Comparison of ENCODE assay signal across 27 mouse cellular contexts in genomic region chr9:39674820-39675219, GRCm38 (mm10). TPM values are rescaled to one million over a fixed set of nuclear protein-coding genes. Genes with fewer than 3 reads are reported as not detected.
"Had no signal": no experiment of that assay in that cellular context is flagged by ENCODE, and none has a peak within 500 bp of the region (broad histone marks: within the 10 kb centered on the region; RNA-seq: fewer than 3 reads in every experiment).

No protein-coding gene starts in this region.

- ATAC-seq: liver, embryonic 12.5 days; liver, postnatal 0 days; lung, postnatal 0 days; midbrain, embryonic 13.5 days; midbrain, embryonic 15.5 days; midbrain, embryonic 16.5 days had no signal

- DNase-seq: left cerebral cortex, postnatal 4 days; liver; liver, embryonic 13.5 days; liver, postnatal 0 days; lung, adult 18-20 months; lung, adult 2 months; lung, embryonic 14.5 days; lung, postnatal 10 days; lung, postnatal 14 days; lung, postnatal 36 days; midbrain, embryonic 14.5 days had no signal

RNA-seq across cellular contexts. Expression of gene Olfr963, which starts 7.8 kb away (rescaled TPM):
- total RNA-seq: left cerebral cortex, adult 18-20 months; left cerebral cortex, adult 2 months; left cerebral cortex, adult 8-10 months; left cerebral cortex, postnatal 10 days; left cerebral cortex, postnatal 14 days; left cerebral cortex, postnatal 25 days; left cerebral cortex, postnatal 36 days; left cerebral cortex, postnatal 4 days; liver, adult 2 months; megakaryocyte-erythroid progenitor cell, adult 5-6 weeks; midbrain, postnatal 0 days; monocyte, adult 5-6 weeks had no signal

RNA-seq across cellular contexts. Expression of gene Olfr961, which starts 29.9 kb away (rescaled TPM):
- total RNA-seq: left cerebral cortex, adult 18-20 months; left cerebral cortex, adult 2 months; left cerebral cortex, adult 8-10 months; left cerebral cortex, postnatal 10 days; left cerebral cortex, postnatal 14 days; left cerebral cortex, postnatal 25 days; left cerebral cortex, postnatal 36 days; left cerebral cortex, postnatal 4 days; liver, adult 2 months; megakaryocyte-erythroid progenitor cell, adult 5-6 weeks; midbrain, postnatal 0 days; monocyte, adult 5-6 weeks had no signal

RNA-seq across cellular contexts. Expression of gene Olfr149, which starts 32.1 kb away (rescaled TPM):
- total RNA-seq: left cerebral cortex, adult 18-20 months; left cerebral cortex, adult 2 months; left cerebral cortex, adult 8-10 months; left cerebral cortex, postnatal 10 days; left cerebral cortex, postnatal 14 days; left cerebral cortex, postnatal 25 days; left cerebral cortex, postnatal 36 days; left cerebral cortex, postnatal 4 days; liver, adult 2 months; megakaryocyte-erythroid progenitor cell, adult 5-6 weeks; midbrain, postnatal 0 days; monocyte, adult 5-6 weeks had no signal

RNA-seq across cellular contexts. Expression of gene Olfr965, which starts 36.3 kb away (rescaled TPM):
- total RNA-seq: left cerebral cortex, adult 18-20 months; left cerebral cortex, adult 2 months; left cerebral cortex, adult 8-10 months; left cerebral cortex, postnatal 10 days; left cerebral cortex, postnatal 14 days; left cerebral cortex, postnatal 25 days; left cerebral cortex, postnatal 36 days; left cerebral cortex, postnatal 4 days; liver, adult 2 months; megakaryocyte-erythroid progenitor cell, adult 5-6 weeks; midbrain, postnatal 0 days; monocyte, adult 5-6 weeks had no signal

RNA-seq across cellular contexts. Expression of gene Olfr960, which starts 53.6 kb away (rescaled TPM):
- total RNA-seq: left cerebral cortex, adult 18-20 months; left cerebral cortex, adult 2 months; left cerebral cortex, adult 8-10 months; left cerebral cortex, postnatal 10 days; left cerebral cortex, postnatal 14 days; left cerebral cortex, postnatal 25 days; left cerebral cortex, postnatal 36 days; left cerebral cortex, postnatal 4 days; liver, adult 2 months; megakaryocyte-erythroid progenitor cell, adult 5-6 weeks; midbrain, postnatal 0 days; monocyte, adult 5-6 weeks had no signal
